Mouse (Mus musculus) frontal cortex, postnatal 10 days (tissue): Measurements from ENCODE around the gene Dcaf8.
"Not testable (repeated sequence)": the region's sequence is repeated elsewhere in the genome, so short reads cannot be mapped to it uniquely, and the experiment has no call there.

Experiments
- DNase-seq, 2 experiments: peaks; one replicate each; pipeline ENCODE4 v3.0.0; 2022; ENCODE audit warnings: low spot score in 2 of 2, mixed read lengths in 1 of 2

Gene Dcaf8

DNA sequence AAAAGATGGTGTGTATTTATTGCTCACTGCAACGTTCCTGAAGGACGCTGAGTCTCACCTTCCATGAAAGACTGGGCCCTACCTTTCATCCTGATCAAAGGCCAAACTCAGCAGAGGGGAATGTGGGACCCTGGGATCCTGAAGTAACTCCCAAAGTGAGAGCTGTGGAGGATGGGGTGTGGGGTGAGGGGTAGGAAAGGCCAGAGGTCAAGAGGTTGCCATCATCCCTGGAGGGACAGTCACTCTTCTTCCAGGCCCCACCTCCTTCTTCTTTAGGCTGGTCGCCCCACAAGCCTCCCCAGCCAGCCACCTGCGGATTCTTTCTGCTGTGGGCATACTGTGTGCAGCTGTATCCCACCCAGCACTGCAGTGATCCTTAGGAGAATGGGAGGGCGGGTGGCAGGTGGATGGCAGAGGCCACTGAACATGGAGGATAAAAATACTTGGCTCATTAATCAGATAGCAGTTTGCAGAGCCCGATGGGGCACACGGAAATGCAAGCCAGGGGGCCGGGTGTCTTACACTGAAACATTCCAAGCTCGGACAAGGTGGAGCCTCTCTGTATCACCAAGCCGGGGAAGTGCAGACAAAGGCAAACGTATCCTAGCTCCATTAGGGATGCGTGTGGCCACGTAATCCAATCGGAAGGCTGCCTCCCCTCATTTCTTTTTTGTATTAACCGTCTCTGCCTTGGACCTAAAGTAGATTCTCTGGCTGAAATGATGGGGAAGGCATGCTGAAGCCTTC is 70.5 kb downstream of the Dcaf8 start:
- no peak for DNase-seq

DNA sequence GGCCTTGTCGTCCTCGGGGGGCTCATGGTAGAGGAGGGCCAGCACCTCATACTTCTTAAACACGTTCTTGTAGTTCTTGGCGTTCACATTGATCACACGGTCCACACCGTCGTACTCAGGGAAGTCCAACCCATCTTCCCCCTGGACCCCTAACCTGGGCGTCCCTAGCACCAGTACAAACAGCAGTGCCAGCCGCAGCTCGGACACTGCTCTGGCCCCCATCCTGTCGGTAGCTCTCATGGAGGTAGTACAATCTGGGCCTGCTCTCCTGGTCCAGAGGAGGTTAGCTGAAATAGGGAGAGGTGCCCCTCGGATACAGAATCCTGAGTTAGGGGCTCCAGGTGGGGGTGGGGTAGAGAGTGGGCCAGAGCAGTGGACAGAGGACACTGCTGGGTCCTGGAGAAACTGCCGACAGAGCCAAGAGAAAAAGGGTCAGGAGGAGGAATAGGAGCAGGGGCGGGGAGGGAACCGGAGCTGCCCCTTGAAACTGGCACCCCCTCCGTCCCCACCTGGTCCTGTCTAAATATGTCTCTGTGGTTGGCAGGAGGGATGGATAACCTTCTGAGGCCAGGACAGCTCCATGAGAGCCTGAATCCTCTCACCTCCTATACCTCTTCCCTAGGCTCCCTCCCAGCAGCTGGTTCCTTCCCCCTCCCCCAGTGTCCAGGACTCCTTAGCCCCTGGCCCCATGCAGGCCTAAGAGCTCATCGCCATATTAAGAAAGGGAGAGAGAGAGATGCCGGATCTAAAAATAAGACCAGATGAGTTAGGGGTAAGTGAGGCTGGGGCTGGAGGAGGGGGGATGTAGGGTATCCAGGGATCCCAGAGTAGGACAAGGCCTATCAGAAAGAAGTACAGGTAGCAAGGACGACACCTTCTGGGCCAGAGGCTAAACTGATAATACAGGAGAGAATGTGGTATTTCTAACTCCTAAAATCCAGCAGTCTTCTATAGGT is 71.8 kb downstream of the Dcaf8 start, which contains the start of gene Casq1:
Gene Casq1, minus strand, starts transcription at position 418 of the 956 bp plus-strand sequence.
- no peak for DNase-seq

DNA sequence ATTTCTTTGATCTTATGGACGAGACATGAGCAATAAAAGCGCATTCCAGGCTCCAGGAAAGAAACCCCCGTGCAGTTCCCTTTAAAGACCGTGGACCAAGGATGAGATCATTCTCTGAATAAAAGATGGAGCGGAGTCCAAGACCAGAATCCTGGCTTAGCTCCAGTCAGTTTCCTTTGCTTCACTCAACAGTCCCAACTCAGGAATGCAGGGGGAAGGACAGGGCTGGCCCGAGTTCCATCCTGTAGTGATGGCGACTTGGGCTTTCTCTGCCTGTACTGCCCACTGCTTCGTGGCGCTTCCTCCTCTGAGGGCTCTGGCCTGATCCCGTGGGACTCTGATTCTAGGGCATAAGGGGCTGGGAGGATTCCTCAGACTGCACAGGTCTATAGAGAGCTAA is 72.5 kb downstream of the Dcaf8 start:
- no peak for DNase-seq

DNA sequence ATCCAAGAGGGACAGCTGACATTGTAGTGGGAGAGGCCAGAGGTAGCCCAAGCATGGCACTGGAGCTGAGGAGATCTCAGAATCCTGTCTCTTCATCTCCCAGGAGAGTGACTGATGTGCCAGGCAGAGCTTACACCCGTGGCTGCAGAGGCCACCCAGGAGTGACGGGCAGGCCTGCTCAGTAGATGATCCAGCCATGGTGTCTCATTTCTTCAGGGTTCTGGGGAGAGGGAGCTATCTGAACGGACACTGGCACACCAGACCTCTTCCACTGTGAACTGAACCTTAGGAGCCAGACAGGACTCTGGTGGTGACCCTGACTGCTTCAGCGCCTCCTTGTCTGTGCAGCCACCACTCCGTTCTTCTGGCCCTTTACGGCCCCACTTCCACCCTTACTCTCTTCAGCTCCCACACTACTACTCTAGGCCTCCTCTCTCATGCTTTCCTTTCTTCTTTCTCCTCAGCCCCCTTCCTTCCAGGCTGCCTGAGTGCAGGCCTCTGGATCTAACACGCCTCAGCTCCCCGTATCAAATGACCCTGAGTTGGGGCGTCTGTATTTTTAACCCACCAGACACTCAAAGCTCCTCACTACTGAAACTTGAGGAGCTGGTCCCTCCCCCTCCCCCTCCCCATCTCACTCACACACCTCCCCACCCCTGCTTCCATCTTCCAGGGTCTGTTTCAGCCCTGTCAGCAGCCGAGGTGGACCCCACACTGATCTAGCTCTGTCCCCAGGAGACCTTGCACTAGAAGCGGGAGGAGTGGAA is 73.6 kb downstream of the Dcaf8 start:
- no peak for DNase-seq

DNA sequence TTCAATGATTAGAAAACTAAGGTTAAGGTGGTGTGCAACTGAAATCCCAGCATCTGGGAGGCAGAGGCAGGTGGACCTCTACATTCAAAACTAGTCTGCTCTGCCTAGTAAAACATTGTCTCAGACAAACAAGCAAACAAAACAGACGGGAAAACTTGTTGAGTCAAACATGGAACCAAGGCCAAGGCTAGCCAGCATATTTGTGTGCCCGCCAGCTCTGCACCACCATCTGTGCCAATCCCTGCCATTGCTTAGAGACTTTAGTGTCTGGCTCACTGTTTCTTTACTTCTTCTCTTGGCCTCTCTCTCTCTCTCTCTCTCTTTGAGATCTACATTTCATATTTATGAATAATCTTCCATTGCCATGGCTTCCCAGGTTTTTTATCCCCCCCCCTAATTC is 80.3 kb downstream of the Dcaf8 start:
- no peak for DNase-seq

DNA sequence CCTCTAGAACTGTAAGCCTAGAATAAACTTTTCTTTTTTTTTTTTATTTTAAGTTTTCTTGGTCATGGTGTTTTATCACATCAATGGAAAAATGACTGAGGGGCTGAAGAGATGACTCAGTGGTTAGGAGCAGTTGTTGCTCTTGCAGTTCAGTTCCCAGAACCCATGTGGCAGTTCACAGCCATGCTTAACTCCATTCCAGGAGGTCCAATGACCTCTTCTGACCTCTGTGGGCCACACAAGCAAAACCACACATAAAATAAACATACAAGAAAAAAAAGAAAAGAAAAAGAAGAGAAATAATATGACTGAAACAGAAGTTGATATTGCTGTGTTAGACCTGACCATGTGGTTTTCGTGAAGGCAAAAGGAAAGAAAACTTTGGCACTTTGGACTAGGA is 81.3 kb downstream of the Dcaf8 start:
- DNase-seq, result no peak

DNA sequence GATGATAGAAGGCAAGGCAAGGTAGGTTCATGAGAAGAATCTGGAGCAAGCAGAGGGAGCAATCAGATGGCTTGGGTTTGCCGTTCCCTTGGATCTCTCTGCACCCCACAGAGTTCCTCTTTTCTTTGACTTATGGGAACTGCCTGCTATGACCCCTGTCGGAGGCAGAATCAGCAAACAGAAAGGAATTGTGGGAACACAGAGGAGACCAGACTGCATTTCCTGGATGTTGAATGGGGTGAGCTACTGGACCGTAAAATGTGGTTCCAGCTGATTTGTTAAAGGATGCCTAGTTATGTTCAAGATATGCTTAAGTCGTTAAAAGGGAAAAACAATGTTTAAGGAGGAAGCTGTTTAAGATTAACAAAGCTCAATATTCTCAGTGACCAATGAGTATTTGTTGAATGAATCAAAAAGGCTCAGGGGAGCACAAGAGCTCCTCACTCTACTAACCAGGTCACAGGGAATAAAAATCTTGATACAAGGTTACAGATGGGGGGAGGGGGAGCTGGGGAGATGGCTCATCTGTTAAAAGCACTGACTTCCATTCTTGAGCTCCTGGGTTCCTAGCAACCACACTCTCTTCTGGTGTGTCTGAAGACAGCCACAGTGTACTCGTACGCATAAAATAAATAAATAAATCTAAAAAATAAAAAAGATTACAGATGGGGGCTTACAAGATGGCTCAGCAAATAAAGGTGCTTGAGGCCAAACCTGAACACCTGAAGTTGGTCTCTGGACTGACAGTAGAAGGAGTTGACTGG is 93.2 kb downstream of the Dcaf8 start:
- no peak for DNase-seq

DNA sequence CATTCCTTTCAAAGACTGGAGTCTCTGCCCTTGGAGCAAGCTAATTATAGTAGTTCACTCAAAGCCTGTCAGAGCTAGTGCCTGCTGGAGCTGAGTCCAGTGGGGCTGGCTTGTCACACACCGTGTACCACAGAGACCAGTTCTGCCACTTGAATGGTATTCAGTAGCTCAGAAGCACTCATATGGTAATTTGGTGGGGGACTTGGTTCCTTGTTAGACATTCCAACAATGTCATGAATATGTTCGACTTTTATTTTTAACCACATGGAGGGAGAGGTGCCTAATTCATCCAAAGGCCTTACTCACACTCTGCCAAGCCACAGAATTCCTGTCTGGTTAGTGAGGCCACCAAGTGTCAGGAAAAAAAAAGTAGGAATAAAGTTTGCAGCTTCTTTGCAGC is 94.5 kb downstream of the Dcaf8 start:
- DNase-seq, result no peak

DNA sequence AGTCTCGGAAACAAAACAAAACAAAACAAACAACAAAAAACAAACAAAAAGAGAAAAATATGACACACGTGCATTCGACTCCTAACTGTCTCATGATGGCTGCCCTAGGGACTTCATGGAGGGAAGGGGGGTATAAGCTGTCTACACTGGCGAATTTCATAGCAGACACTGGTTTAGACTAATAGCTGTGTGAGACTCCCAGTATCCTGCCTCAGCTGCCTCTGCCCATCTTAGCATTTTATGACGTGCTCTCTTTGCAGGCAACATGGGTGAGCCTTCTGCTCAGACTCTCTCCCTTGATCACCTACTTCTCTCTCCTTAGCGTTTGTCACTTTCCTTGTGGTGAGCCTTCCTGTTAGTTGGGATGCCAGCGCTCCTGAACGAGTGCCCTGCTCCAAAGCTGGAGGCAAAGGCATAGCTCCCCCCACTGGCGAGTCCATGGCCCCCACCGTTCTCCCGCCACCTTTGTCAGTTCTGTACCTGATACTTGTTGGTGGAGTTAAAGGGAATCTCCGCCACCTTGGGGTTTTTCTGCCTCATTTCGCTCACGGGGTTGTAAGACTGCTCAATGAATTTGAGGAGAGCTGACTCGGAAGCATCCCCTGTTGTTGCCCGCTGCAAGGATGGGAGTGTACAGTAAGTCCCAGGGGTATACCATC is 95.8 kb downstream of the Dcaf8 start:
- no peak for DNase-seq

GRCm38 (mm10) chr1:172244645-172245044 is 96.8 kb downstream of the Dcaf8 start:
- DNase-seq, result not testable (repeated sequence)
